Mouse (Mus musculus) limb, embryonic 14.5 days (tissue): ENCODE data around the gene Mef2c. TPM values are rescaled to one million over a fixed set of nuclear protein-coding genes. Genes with fewer than 3 reads are reported as not detected.

Source experiments
- ATAC-seq: fragments of 200-750 bp; cut with Nextera tagmentation; 2 replicates; pipeline ENCODE4 v1.8.0; 2017; ENCODE audit warnings: low read depth, moderate number of reproducible peaks, moderate TSS enrichment; ENCODE audit not compliant: low FRiP score
- DNase-seq: peaks from one replicate; pipeline ENCODE4 v3.0.0-alpha.2; 2015; ENCODE audit warnings: low spot score
- H3K27ac ChIP-seq: fragments of 300-500 bp; sonication (generic); replicated peaks from 2 replicates; pipeline ENCODE4 v1.5.1; 2014; ENCODE audit warnings: low read depth, mild to moderate bottlenecking, low read length, moderate library complexity, mixed read lengths
- H3K27me3 ChIP-seq: fragments of 300-500 bp; sonication (generic); 2 replicates; pipeline ENCODE4 v1.6.1; 2014; ENCODE audit warnings: low read length, mixed read lengths; ENCODE audit not compliant: control insufficient read depth, insufficient read depth
- H3K36me3 ChIP-seq: fragments of 300-500 bp; sonication (generic); 2 replicates; pipeline ENCODE4 v1.6.1; 2014; ENCODE audit warnings: mild to moderate bottlenecking, low read length, moderate library complexity, mixed read lengths; ENCODE audit not compliant: control insufficient read depth, insufficient read depth
- H3K4me1 ChIP-seq: fragments of 300-500 bp; sonication (generic); 2 replicates; pipeline ENCODE4 v1.6.1; 2014; ENCODE audit warnings: antibody characterized with exemption, low read length, mixed read lengths; ENCODE audit not compliant: control insufficient read depth, insufficient read depth
- H3K4me2 ChIP-seq: fragments of 300-500 bp; sonication (generic); replicated peaks from 2 replicates; pipeline ENCODE4 v1.6.1; 2014; ENCODE audit warnings: low read depth, mild to moderate bottlenecking, low read length, moderate library complexity; ENCODE audit not compliant: severe bottlenecking
- H3K4me3 ChIP-seq: fragments of 300-500 bp; sonication (generic); replicated peaks from 2 replicates; pipeline ENCODE4 v1.5.1; 2014; ENCODE audit warnings: low read length
- H3K9ac ChIP-seq: fragments of 300-500 bp; sonication (generic); 2 replicates; pipeline ENCODE4 v1.6.1; 2014; ENCODE audit warnings: mild to moderate bottlenecking, low read depth, low read length, moderate library complexity; ENCODE audit not compliant: severe bottlenecking
- H3K9me3 ChIP-seq: fragments of 300-500 bp; sonication (generic); 2 replicates; pipeline ENCODE4 v1.6.1; 2016; ENCODE audit warnings: low read length; ENCODE audit not compliant: control insufficient read depth
- POLR2A ChIP-seq: fragments of 200-500 bp; IDR thresholded peaks from 2 replicates; pipeline ENCODE4 v1.8.0; 2012; ENCODE audit warnings: inconsistent platforms, mild to moderate bottlenecking, moderate library complexity, borderline replicate concordance; ENCODE audit not compliant: insufficient read depth, insufficient read length; ENCODE audit errors: extremely low read depth
- WGBS: fragments of 180-500 bp; shearing (Covaris S2); extraction: QIAGEN DNeasy Blood & Tissue Kit; methylation state at CpG from one replicate; pipeline ENCODE4 v1.1.7; 2014; 5-methylcytosine and 5-hydroxymethylcytosine counted together
- polyA plus RNA-seq, 2 experiments: library from polyadenylated mRNA; depleted of rRNA in 1 of 2; stranded (reverse) in 1 of 2; unstranded in 1 of 2; fragments of >200 nt; fragmentation: Nextera tagmentation in 1 of 2; extraction: Ambion mirVana in 1 of 2; gene quantifications; 2 replicates each; pipeline versions ENCODE4 v1.2.1 to v1.2.3; 2012 to 2014

Gene Mef2c
- polyA plus RNA-seq, 2 experiments = 50.0 to 158 TPM

- ATAC-seq (0 out of 2 replicates have a peak, but pooled peaks have one; percentile 9), DNase-seq (no peak)
- no peak for TF ChIP-seq POLR2A
- H3K4me3 ChIP-seq = no peak overlapping the region
- H3K4me2 ChIP-seq = no peak overlapping the region
- H3K27me3 ChIP-seq = no peaks in the 10 kb centered on the region
- H3K4me1 ChIP-seq = peaks cover 9% of the 10 kb centered on the region; the same call in 1 of the 2 replicates
- no peak overlapping the region for H3K27ac ChIP-seq
- peaks cover 3% of the 10 kb centered on the region; the same call in 1 of the 2 replicates for H3K36me3 ChIP-seq
- 73% methylated on average over 12 of the region's 12 CpGs for WGBS
- no peak overlapping the region for H3K9ac ChIP-seq
- no peaks in the 10 kb centered on the region for H3K9me3 ChIP-seq
Observed at GRCm38 (mm10) chr13:83649795-83650476, 146.1 kb downstream of the Mef2c start.

- no peak for ATAC-seq
- TF ChIP-seq POLR2A = no peak
- Histone ChIP-seq H3K4me2 (no peak overlapping the region), H3K4me1 (peaks cover 9% of the 10 kb centered on the region; the same call in 1 of the 2 replicates), H3K9ac (no peak overlapping the region), H3K9me3 (no peaks in the 10 kb centered on the region), H3K27me3 (no peaks in the 10 kb centered on the region), H3K4me3 (no peak overlapping the region), H3K36me3 (peaks cover 3% of the 10 kb centered on the region; the same call in 1 of the 2 replicates), H3K27ac (no peak overlapping the region)
- DNase-seq = no peak
- WGBS = 89% methylated on average over 3 of the region's 3 CpGs
Observed at GRCm38 (mm10) chr13:83650807-83651206, 147.0 kb downstream of the Mef2c start.

- Histone ChIP-seq H3K4me3 (no peak overlapping the region), H3K4me1 (peaks cover 9% of the 10 kb centered on the region; the same call in 1 of the 2 replicates), H3K27ac (no peak overlapping the region), H3K27me3 (no peaks in the 10 kb centered on the region), H3K9me3 (no peaks in the 10 kb centered on the region), H3K36me3 (peaks cover 3% of the 10 kb centered on the region; the same call in 1 of the 2 replicates), H3K9ac (no peak overlapping the region), H3K4me2 (no peak overlapping the region)
- no peak for ATAC-seq
- WGBS = 83% methylated on average over 7 of the region's 7 CpGs
- no peak for DNase-seq
- TF ChIP-seq POLR2A = no peak
Observed at GRCm38 (mm10) chr13:83651941-83652548, 148.2 kb downstream of the Mef2c start.

GRCm38 (mm10) chr13:83652560-83652959 is 148.7 kb downstream of the Mef2c start:
- peaks cover 3% of the 10 kb centered on the region; the same call in 1 of the 2 replicates for H3K36me3 ChIP-seq
- H3K27me3 ChIP-seq = no peaks in the 10 kb centered on the region
- TF ChIP-seq POLR2A = no peak
- H3K4me1 ChIP-seq = peaks cover 9% of the 10 kb centered on the region; the same call in 1 of the 2 replicates
- no peak overlapping the region for H3K27ac ChIP-seq
- no peaks in the 10 kb centered on the region for H3K9me3 ChIP-seq
- WGBS = 73% methylated on average over 8 of the region's 8 CpGs
- H3K4me3 ChIP-seq = no peak overlapping the region
- DNase-seq (no peak), ATAC-seq (no peak)
- H3K9ac ChIP-seq = no peak overlapping the region
- no peak overlapping the region for H3K4me2 ChIP-seq

GRCm38 (mm10) chr13:83654889-83655769 is 151.3 kb downstream of the Mef2c start:
- WGBS = 31% methylated on average over 8 of the region's 8 CpGs
- Histone ChIP-seq H3K36me3 (peaks cover 3% of the 10 kb centered on the region; the same call in 1 of the 2 replicates), H3K9me3 (no peaks in the 10 kb centered on the region), H3K4me3 (no peak overlapping the region), H3K27me3 (no peaks in the 10 kb centered on the region), H3K4me2 (no peak overlapping the region), H3K27ac (no peak overlapping the region), H3K9ac (no peak overlapping the region), H3K4me1 (no peaks in the 10 kb centered on the region)
- TF ChIP-seq POLR2A = no peak
- ATAC-seq = peak; percentile 62
- DNase-seq = peak; percentile 90
